Mouse (Mus musculus) liver, embryonic 14.5 days (tissue): ENCODE data around the gene Fars2.

Experiments used
- CTCF ChIP-seq: IDR thresholded peaks from 2 replicates; pipeline ENCODE4 v1.5.1; 2016; ENCODE audit warnings: antibody characterized with exemption, low read depth, control low read depth
- EP300 ChIP-seq: IDR thresholded peaks from 2 replicates; pipeline ENCODE4 v1.6.1; 2016; ENCODE audit warnings: antibody characterized with exemption, low read depth

DNA sequence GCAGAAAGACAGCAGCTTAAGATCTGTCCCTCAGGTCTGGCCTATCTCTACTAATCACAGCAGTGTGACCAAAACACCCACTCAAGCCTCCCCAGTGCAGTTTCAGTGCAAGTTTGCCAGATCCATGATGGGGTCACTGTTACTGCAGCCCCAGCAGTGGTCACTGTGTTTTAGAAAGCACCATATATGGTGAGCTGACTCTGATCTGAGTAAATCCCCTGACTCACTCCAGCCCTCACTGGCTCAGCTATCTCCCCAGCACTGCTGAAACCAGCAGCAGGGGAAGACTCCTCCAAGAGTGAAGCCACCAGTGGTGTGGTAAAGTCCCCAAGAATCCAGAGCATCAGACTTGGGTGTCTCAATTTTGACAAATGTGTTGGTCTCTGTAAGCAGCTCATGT is 346.5 kb downstream of the Fars2 start:
- TF ChIP-seq CTCF (no peak), EP300 (no peak)
